Mouse (Mus musculus) heart, postnatal 10 days (tissue): Measurements from ENCODE around the gene Larp4b. TPM values are rescaled to one million over a fixed set of nuclear protein-coding genes. Genes with fewer than 3 reads are reported as not detected.

ENCODE experiments used
- DNase-seq, 2 experiments: peaks; one replicate each; pipeline ENCODE4 v3.0.0; 2021
- intact Hi-C: fragments of 180-260 bp; cut with DNase I; formaldehyde crosslinking; loops from one replicate; pipeline ENCODE4 v1.15.1; 2025
- total RNA-seq, 2 experiments: library from RNA; stranded (reverse); gene quantifications; 2 replicates each; pipeline ENCODE4 v1.2.3; 2021

Larp4b gene
- total RNA-seq, 2 experiments from 2014 or later = 78.4 to 81.5 TPM

- DNase-seq = no peak
- intact Hi-C loops = no loop called here
These were observed 27.3 kb downstream of the Larp4b start for GRCm38 (mm10) chr13:9120835-9121542.

GRCm38 (mm10) chr13:9122045-9122444 is 28.4 kb downstream of the Larp4b start:
- intact Hi-C loops = no loop called here
- DNase-seq = no peak

- intact Hi-C loops = no loop called here
These were observed 31.5 kb downstream of the Larp4b start for GRCm38 (mm10) chr13:9125193-9125592.

DNA sequence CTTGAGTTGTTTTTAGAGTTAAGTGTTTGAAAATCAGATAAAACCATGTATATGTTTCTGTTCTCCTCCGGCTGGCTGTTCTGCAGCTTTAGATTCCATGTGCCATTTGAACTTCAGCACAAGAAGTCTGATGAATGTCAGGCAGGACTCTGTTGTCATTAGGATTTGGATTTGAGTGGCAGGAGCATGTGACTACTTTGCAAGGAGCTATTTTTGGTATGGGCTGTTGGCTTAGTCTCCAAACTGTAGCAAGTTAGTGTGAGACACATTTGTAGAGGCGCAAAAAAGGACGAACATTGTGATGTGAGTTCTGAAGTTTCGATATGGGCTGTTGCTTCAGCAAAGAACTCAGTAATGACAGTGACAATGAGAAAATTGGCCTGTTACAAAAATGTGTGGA is 34.0 kb downstream of the Larp4b start:
- peak; percentile 64 to 72 for DNase-seq
- intact Hi-C loops = no loop called here

More at GRCm38 (mm10) chr13:9125193-9125592, 31.5 kb downstream of the Larp4b start:
- DNase-seq = no peak

DNA sequence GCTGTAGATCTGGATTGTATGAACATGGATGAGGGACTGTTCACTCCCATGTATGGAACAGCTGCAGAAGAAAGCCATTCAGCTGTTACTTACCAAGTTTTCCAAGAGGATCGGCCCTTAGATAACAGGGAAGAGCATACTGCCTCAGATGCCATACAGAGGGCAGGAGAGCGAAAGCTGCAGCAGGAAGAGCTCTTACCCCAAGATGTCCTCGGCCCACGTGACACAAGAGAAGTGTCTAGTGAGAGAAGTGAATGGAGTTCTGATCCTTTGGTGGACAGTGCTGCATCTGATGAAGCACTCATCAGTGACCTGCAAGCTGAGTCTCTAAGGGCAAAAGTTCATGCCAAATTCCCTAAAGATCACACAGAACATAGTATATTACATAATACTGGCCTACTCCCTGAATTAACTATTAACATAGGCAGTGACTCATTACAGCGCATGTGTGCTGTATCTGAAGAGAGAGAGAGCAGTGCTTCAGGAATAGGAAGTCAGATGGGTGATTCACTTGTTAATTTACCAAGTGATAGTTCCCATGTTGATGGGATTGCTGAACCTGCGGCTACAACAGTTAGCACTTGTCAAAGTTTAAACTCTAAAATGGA is 35.1 kb downstream of the Larp4b start:
- intact Hi-C loops = no loop called here
- DNase-seq = peak in 1 of 2 experiments; percentile 16

DNA sequence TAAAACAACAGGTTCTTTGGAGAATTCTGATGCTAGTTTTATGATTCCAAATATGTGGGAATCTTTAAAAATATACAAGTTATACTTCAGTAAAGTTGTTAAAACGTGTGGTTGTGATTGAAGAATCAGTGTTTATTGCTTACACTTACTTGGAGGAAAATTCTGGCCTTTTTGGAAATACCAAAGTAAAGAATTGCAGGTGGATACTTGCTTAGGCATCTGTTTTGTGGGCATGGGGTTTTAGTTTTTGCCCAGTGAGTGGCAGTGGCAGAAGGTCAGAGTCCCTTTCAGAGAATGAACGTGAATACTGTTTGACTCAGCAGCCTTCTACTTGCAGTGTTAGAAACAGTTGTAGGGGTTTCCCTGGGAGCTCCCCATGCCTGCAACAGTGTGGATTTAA is 40.7 kb downstream of the Larp4b start:
- DNase-seq = no peak
- intact Hi-C loops = no loop called here

- intact Hi-C loops = no loop called here
- DNase-seq = no peak
These were observed 42.4 kb downstream of the Larp4b start for GRCm38 (mm10) chr13:9136088-9136487.

DNA sequence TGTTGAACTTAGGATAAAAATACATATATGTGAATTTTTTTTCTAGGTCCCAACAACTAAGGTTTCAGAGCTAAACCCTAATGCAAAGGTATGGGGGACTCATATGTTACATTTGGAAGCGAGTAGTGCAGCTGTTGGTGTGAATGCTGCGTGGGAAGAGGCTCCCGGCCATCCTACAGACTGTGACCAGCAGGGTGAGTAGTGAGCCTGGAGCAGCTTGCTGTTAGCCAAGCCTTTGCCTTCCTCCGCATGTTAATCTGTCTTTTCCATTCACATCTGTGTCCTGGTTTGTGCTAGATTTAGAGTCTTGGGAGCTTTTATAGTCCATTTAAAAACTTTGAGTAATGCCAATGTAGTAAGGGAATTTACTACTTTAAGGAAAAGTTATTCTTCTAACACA is 43.1 kb downstream of the Larp4b start:
- intact Hi-C loops = no loop called here
- peak in 1 of 2 experiments; percentile 36 for DNase-seq

GRCm38 (mm10) chr13:9139466-9139991 is 45.8 kb downstream of the Larp4b start:
- intact Hi-C loops = no loop called here
- no peak for DNase-seq

- DNase-seq = no peak
- intact Hi-C loops = no loop called here
These were observed 46.5 kb downstream of the Larp4b start for GRCm38 (mm10) chr13:9140204-9140603.

GRCm38 (mm10) chr13:9142371-9142770 is 48.7 kb downstream of the Larp4b start:
- intact Hi-C loops = no loop called here
- DNase-seq = no peak

DNA sequence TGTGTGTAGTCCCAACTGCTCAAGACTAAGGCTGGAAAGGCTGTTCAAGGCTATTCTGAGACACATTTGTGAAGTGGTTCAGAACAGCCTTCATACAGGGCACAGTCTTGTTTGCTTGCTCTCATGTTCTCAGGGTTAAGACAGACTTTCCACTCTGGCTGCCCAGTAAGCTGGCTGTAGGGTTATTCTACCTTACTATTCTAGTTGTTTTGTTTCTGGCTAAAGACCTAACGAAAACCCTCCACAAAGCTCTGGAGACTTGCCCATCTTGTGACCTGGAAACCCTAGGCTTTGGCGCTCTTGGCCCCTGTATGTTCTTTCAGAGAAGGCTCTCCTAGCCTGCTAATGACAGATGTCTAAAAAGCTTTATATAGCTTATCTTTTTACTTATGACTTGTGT is 55.1 kb downstream of the Larp4b start:
- intact Hi-C loops = no loop called here
- no peak for DNase-seq

DNA sequence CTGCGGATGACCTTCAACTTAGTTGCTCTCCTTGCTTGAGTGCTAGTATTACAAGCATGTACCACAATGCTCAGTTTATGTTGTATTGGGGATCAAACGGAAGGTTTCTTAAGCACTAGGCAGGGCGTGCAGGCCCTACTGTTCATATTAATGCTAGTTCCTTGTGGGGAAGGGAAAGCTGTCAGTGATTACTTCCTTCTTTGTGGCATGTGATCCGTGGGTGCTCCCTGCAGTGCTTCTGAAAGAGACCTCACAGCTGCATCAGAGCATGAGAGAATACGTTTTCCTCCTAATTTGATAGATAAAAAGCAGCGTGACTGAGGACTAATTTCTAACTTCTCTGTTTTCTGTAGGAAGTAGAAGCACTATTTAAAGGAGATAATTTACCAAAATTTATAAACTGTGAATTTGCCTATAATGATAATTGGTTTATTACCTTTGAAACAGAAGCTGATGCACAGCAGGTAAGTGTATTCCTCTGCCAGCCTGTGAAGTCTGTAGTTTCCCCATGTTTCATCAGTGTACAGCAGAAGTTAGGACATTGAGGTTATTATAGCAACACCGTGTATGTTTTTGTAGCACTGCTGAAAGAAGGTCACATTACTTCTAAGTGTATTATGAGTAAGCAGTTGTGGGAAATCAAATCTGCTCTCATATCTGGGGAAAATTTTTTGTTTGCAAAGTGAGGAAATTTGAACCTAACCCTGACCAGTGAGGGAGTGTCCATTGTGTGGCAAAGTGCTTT is 56.0 kb downstream of the Larp4b start:
- intact Hi-C loops = no loop called here
- no peak for DNase-seq

DNA sequence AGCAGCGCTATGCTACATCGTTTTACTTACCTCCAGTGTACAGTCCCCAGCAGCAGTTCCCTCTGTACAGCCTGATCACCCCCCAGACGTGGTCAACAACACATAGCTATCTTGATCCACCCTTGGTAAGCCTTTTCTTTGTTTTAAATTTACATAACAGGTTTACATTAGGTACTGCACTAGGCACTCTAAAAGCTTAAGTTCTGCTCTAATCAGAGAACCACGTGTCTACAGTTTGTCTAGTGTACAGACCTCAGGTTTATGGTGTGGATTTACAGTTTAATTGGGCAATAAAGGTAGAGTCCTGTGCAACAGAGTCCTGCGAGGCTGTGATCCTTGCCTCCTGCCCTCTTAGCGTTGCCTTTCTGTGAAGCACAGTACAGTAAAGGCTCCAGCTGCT is 57.4 kb downstream of the Larp4b start:
- intact Hi-C loops = no loop called here
- no peak for DNase-seq

DNA sequence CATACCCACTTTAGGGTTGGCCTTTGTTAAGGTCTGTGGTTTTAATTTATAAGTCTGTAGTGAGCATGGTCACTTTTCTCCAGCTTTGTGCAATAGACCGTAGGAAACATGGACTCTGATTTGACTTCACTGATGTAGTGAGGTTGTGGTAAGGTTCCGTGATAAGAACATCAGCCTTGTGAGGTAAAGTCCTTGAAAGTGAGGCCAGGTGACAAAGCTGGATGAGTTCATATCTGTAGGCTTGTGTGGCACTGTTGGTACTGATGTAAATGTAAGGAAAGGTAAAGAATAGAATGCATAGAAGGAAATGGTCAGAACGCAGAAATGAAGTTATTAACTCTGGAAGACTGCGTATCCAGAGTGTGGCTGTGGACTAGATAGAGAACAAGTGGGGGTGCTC is 57.9 kb downstream of the Larp4b start:
- intact Hi-C loops = no loop called here
- DNase-seq = no peak

- no peak for DNase-seq
- intact Hi-C loops = no loop called here
These were observed 58.6 kb downstream of the Larp4b start for GRCm38 (mm10) chr13:9152267-9152666.

DNA sequence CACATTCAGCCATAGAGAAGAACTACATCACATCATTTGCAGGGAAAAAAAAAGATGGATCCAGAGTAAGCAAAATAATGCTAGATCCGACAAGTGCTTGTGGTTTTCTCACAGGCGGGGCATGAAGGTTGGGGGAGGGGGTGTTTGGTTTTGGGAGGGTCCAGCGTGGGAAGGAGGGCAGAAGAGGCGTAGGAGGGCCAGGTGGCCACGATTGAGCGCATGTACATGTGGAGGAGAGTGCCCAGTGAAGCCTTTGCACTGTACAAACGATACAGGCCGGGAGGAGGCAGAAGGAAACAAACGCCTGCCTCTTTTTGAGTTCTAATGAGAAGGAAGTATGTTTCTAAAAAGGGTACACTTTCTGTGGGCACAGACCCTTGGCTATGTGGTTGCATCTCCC is 60.1 kb downstream of the Larp4b start:
- intact Hi-C loops = no loop called here
- no peak for DNase-seq

GRCm38 (mm10) chr13:9159282-9159681 is 65.6 kb downstream of the Larp4b start:
- DNase-seq = no peak
- intact Hi-C loops = no loop called here

DNA sequence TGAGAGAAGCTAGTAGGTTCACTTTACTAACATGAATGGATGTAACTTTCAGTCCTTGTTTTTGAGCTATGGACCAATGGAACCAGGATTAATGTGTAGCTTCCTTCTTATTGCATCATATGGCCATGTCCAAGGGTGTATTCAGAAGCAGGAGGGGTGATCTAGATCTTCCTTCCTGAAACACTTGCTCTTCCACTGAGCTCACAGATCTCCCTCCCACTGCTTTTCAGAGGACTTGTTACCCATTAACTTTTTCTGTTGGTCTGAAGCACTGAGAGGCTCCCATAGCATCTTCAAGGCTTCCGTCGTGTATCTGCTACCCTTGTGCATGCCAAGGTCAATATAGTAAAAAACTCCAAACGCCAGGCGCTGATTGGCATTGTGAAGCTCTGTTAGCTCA is 69.2 kb downstream of the Larp4b start:
- no peak for DNase-seq
- intact Hi-C loops = no loop called here

DNA sequence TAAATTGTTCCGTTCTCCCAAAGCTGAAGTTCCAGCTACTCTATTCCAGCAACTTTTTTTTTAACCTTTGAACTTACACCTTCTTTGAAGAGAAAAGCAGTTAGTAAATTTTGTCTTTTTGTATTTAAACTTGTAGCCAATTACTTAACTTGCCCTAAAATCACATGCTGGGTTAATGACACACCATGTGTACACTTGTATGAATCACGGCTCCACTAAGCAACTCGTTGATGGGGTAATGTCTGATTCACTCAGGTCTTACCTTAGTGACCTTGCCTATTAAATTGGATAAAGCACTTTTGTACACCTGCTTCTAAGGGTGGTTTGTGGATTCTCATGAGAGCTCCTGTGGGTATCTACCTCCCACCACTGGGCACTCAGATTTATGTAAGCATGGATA is 74.2 kb downstream of the Larp4b start:
- intact Hi-C loops = no loop called here
- DNase-seq = no peak

GRCm38 (mm10) chr13:9169616-9170015 is 75.9 kb downstream of the Larp4b start:
- no peak for DNase-seq
- intact Hi-C loops = no loop called here

- no peak for DNase-seq
- intact Hi-C loops = no loop called here
These were observed 77.0 kb downstream of the Larp4b start for GRCm38 (mm10) chr13:9170726-9171125.
